Mouse (Mus musculus) c-Kit-positive CD71-positive TER-119-positive erythroid progenitor cells, embryonic 14.5 days (primary cell): ENCODE data around the gene Prlhr.

Experiments
- DNase-seq: peaks from one replicate; pipeline ENCODE4 v3.0.0-alpha.2; 2013; ENCODE audit warnings: low spot score

The Prlhr gene

GRCm38 (mm10) chr19:60468254-60468762, at the start of gene Prlhr:
Prlhr (minus strand) TSS chr19:60468304.
- no peak for DNase-seq

- DNase-seq = no peak
Measured at GRCm38 (mm10) chr19:60515064-60515463, 47.0 kb upstream of the Prlhr start.

- DNase-seq = no peak
Measured at GRCm38 (mm10) chr19:60513431-60513830, 45.3 kb upstream of the Prlhr start.

- DNase-seq = no peak
Measured at GRCm38 (mm10) chr19:60500209-60500608, 32.1 kb upstream of the Prlhr start.

- no peak for DNase-seq
Measured at GRCm38 (mm10) chr19:60497171-60497570, 29.1 kb upstream of the Prlhr start.

GRCm38 (mm10) chr19:60495772-60496171, 27.7 kb upstream of the Prlhr start:
- no peak for DNase-seq

GRCm38 (mm10) chr19:60489566-60489965, 21.5 kb upstream of the Prlhr start:
- DNase-seq = no peak

GRCm38 (mm10) chr19:60485261-60485660, 17.2 kb upstream of the Prlhr start:
- no peak for DNase-seq

GRCm38 (mm10) chr19:60478859-60479258, 10.8 kb upstream of the Prlhr start:
- DNase-seq = no peak

- no peak for DNase-seq
Measured at GRCm38 (mm10) chr19:60477788-60478187, 9.7 kb upstream of the Prlhr start.

GRCm38 (mm10) chr19:60468846-60469245, 742 bp upstream of the Prlhr start:
- DNase-seq = peak; percentile 11

GRCm38 (mm10) chr19:60467588-60468007, 506 bp downstream of the Prlhr start:
- DNase-seq = no peak

- peak; percentile 35 for DNase-seq
Measured at GRCm38 (mm10) chr19:60466953-60467570, 1.0 kb downstream of the Prlhr start.

GRCm38 (mm10) chr19:60465726-60466125, 2.4 kb downstream of the Prlhr start:
- no peak for DNase-seq

GRCm38 (mm10) chr19:60463896-60464295, 4.2 kb downstream of the Prlhr start:
- DNase-seq = no peak

GRCm38 (mm10) chr19:60463440-60463839, 4.7 kb downstream of the Prlhr start:
- DNase-seq = no peak

GRCm38 (mm10) chr19:60461476-60461875, 6.6 kb downstream of the Prlhr start:
- no peak for DNase-seq

- no peak for DNase-seq
Measured at GRCm38 (mm10) chr19:60459680-60460079, 8.4 kb downstream of the Prlhr start.

GRCm38 (mm10) chr19:60459071-60459470, 9.0 kb downstream of the Prlhr start:
- DNase-seq = no peak

- DNase-seq = no peak
Measured at GRCm38 (mm10) chr19:60455791-60456190, 12.3 kb downstream of the Prlhr start.

- no peak for DNase-seq
Measured at GRCm38 (mm10) chr19:60440531-60440930, 27.6 kb downstream of the Prlhr start.

- no peak for DNase-seq
Measured at GRCm38 (mm10) chr19:60440083-60440482, 28.0 kb downstream of the Prlhr start.

- peak; percentile 19 for DNase-seq
Measured at GRCm38 (mm10) chr19:60437566-60438241, 30.4 kb downstream of the Prlhr start.
